Mouse (Mus musculus): ENCODE measurements around the gene Gm382. TPM values are rescaled to one million over a fixed set of nuclear protein-coding genes. Genes with fewer than 3 reads are reported as not detected.

Gene Gm382
- total RNA-seq (2021): not detected
- long read RNA-seq, experiment 1: 0 reads
- long read RNA-seq, experiment 2: 0 reads

- no peak for DNase-seq
Observed at GRCm38 (mm10) chrX:127039672-127040071, at the start of gene Gm382. Gene Gm382 (plus strand): TSS chrX:127039972.

GRCm38 (mm10) chrX:127070179-127070578 lies 30.4 kb downstream of the Gm382 start:
- no peak for DNase-seq

DNA sequence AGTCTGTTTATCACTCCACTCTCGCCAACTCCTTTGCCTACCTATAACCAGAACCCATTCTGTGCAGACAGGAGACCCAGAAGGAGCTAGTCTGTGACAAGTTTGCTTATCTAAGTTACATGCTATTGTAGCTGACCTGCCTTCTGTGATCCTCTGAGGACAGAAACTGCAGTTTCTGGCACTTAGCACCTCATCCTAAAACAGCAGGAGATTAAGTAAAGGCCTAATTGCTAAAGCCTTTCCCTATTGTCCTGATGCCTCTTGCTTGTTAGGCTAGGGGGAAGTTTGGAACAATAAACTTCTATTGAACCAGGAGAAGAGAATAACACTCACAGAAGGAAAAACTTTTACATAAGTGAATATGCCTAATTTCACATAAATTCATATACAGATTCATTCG lies 51.5 kb downstream of the Gm382 start:
- no peak for DNase-seq

DNA sequence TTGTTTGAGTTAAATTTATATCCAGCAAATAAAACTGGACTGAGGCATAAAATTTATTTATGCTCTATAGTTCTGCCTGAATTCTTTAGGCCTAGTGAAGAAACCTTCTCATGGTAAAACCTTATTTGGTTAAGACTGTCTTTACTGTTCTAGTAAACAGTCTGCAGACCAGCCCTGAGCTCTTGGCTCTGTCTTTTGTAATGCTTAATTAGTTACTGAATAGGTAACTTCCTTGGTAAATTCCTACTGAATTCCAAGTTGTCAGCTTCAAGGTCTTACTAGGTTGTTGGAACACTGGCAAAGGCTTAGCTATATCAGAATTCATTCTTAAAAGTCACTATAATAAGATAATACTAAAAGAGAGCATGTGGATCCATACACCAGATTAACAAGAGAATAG lies 53.3 kb downstream of the Gm382 start:
- DNase-seq: no peak

DNA sequence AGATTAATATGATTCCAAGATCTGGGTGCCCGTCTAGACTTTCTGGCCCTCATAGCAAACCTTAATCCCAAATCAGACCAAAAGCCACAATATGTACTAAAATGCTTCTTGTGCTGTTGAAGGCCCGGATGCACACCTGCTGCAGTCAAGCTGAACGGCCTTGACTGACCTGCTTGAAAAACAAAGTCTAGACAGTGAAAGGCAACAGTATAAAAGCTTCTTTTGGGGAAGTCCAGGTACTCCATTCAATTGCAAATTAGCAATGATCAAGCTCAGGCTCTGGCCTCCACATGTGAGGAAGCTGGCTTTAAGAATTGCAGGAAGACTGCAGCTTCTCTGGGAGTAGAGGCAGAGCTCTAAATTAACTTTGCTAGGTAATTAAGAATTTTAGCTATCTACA lies 54.2 kb downstream of the Gm382 start:
- DNase-seq: no peak

GRCm38 (mm10) chrX:127104341-127104740 lies 64.6 kb downstream of the Gm382 start:
- no peak for DNase-seq

Other genes starting within 250 kb of the Gm382 start
- not detected for gene 4932411N23Rik, start 224.1 kb upstream of the Gm382 start, total RNA-seq (2021)

Measured in heart, adult 18-20 months (tissue).